Mouse (Mus musculus): ENCODE measurements around the gene Bbs7. TPM values are rescaled to one million over a fixed set of nuclear protein-coding genes. Genes with fewer than 3 reads are reported as not detected.
"Not testable (repeated sequence)": the region's sequence is repeated elsewhere in the genome, so short reads cannot be mapped to it uniquely, and the experiment has no call there.

Bbs7 gene
- polyA plus RNA-seq (2012; rRNA removed) = 3.7 and 4.6 TPM in 2 replicates

- DNase-seq = peak; percentile 84
- Histone ChIP-seq H3K4me1 (ENCODE audit: control insufficient read depth, insufficient read depth, low read length) (0 out of 2 replicates have a peak, but pooled peaks cover 3% of the 10 kb centered on the region), H3K4me3 (replicated peaks; ENCODE audit: extremely low read depth, low read depth, low read length) (peak within 1 kb of the TSS; percentile 75)
- peak; percentile 56; the same call in 1 of the 2 replicates for TF ChIP-seq POLR2A (IDR thresholded peaks at IDR 0.05; ENCODE audit: borderline replicate concordance, extremely low read depth, low read depth, low read length)
- no peak for TF ChIP-seq CTCF (IDR thresholded peaks at IDR 0.05; ENCODE audit: insufficient read depth, low read length)
- WGBS = 2% methylated on average over 38 of the region's 38 CpGs
Measured at GRCm38 (mm10) chr3:36613202-36613907, at the start of gene Bbs7. Gene Bbs7, minus strand, starts transcription at chr3:36613477.

- not testable (repeated sequence) for H3K4me1 ChIP-seq (ENCODE audit: control insufficient read depth, insufficient read depth, low read length); H3K4me3 ChIP-seq (replicated peaks; ENCODE audit: extremely low read depth, low read depth, low read length); DNase-seq
Measured at GRCm38 (mm10) chr3:36645245-36645559, 31.9 kb upstream of the Bbs7 start.

GRCm38 (mm10) chr3:36644554-36645244 is 31.4 kb upstream of the Bbs7 start:
- Histone ChIP-seq H3K4me3 (replicated peaks; ENCODE audit: extremely low read depth, low read depth, low read length) (no peak overlapping the region), H3K4me1 (ENCODE audit: control insufficient read depth, insufficient read depth, low read length) (no peaks in the 10 kb centered on the region)
- no peak for DNase-seq
- no peak for TF ChIP-seq POLR2A (IDR thresholded peaks at IDR 0.05; ENCODE audit: borderline replicate concordance, extremely low read depth, low read depth, low read length)
- no peak for TF ChIP-seq CTCF (IDR thresholded peaks at IDR 0.05; ENCODE audit: insufficient read depth, low read length)
- WGBS = 64% methylated on average over 3 of the region's 3 CpGs

- DNase-seq = no peak
- WGBS = 82% methylated on average over 3 of the region's 3 CpGs
- no peak for TF ChIP-seq CTCF (IDR thresholded peaks at IDR 0.05; ENCODE audit: insufficient read depth, low read length)
- no peak for TF ChIP-seq POLR2A (IDR thresholded peaks at IDR 0.05; ENCODE audit: borderline replicate concordance, extremely low read depth, low read depth, low read length)
- Histone ChIP-seq H3K4me3 (replicated peaks; ENCODE audit: extremely low read depth, low read depth, low read length) (no peak overlapping the region), H3K4me1 (ENCODE audit: control insufficient read depth, insufficient read depth, low read length) (no peaks in the 10 kb centered on the region)
Measured at GRCm38 (mm10) chr3:36643354-36643753, 30.1 kb upstream of the Bbs7 start.

- WGBS = 66% methylated on average over 13 of the region's 13 CpGs
- no peak for DNase-seq
- Histone ChIP-seq H3K4me1 (ENCODE audit: control insufficient read depth, insufficient read depth, low read length) (no peaks in the 10 kb centered on the region), H3K4me3 (replicated peaks; ENCODE audit: extremely low read depth, low read depth, low read length) (no peak overlapping the region)
- TF ChIP-seq CTCF (IDR thresholded peaks at IDR 0.05; ENCODE audit: insufficient read depth, low read length) = no peak
- TF ChIP-seq POLR2A (IDR thresholded peaks at IDR 0.05; ENCODE audit: borderline replicate concordance, extremely low read depth, low read depth, low read length) = no peak
Measured at GRCm38 (mm10) chr3:36642736-36643135, 29.5 kb upstream of the Bbs7 start.

GRCm38 (mm10) chr3:36640787-36641186 is 27.5 kb upstream of the Bbs7 start:
- no peak for DNase-seq
- Histone ChIP-seq H3K4me1 (ENCODE audit: control insufficient read depth, insufficient read depth, low read length) (no peaks in the 10 kb centered on the region), H3K4me3 (replicated peaks; ENCODE audit: extremely low read depth, low read depth, low read length) (no peak overlapping the region)
- TF ChIP-seq CTCF (IDR thresholded peaks at IDR 0.05; ENCODE audit: insufficient read depth, low read length) = no peak
- no peak for TF ChIP-seq POLR2A (IDR thresholded peaks at IDR 0.05; ENCODE audit: borderline replicate concordance, extremely low read depth, low read depth, low read length)
- WGBS = 65% methylated on average over 2 of the region's 2 CpGs

GRCm38 (mm10) chr3:36635449-36635848 is 22.2 kb upstream of the Bbs7 start:
- no peak for DNase-seq
- Histone ChIP-seq H3K4me1 (ENCODE audit: control insufficient read depth, insufficient read depth, low read length) (no peaks in the 10 kb centered on the region), H3K4me3 (replicated peaks; ENCODE audit: extremely low read depth, low read depth, low read length) (no peak overlapping the region)
- TF ChIP-seq CTCF (IDR thresholded peaks at IDR 0.05; ENCODE audit: insufficient read depth, low read length) = peak; percentile 59
- TF ChIP-seq POLR2A (IDR thresholded peaks at IDR 0.05; ENCODE audit: borderline replicate concordance, extremely low read depth, low read depth, low read length) = no peak
- 19% methylated on average over 4 of the region's 4 CpGs for WGBS

- no peak overlapping the region for H3K4me3 ChIP-seq (replicated peaks; ENCODE audit: extremely low read depth, low read depth, low read length)
- H3K4me1 ChIP-seq (ENCODE audit: control insufficient read depth, insufficient read depth, low read length) = no peaks in the 10 kb centered on the region
- DNase-seq = no peak
- TF ChIP-seq CTCF (IDR thresholded peaks at IDR 0.05; ENCODE audit: insufficient read depth, low read length) = no peak
- no peak for TF ChIP-seq POLR2A (IDR thresholded peaks at IDR 0.05; ENCODE audit: borderline replicate concordance, extremely low read depth, low read depth, low read length)
- WGBS = 72% methylated on average over 2 of the region's 2 CpGs
Measured at GRCm38 (mm10) chr3:36626803-36627202, 13.5 kb upstream of the Bbs7 start.

GRCm38 (mm10) chr3:36618181-36618580 is 4.9 kb upstream of the Bbs7 start:
- Histone ChIP-seq H3K4me1 (ENCODE audit: control insufficient read depth, insufficient read depth, low read length) (no peaks in the 10 kb centered on the region), H3K4me3 (replicated peaks; ENCODE audit: extremely low read depth, low read depth, low read length) (no peak overlapping the region)
- TF ChIP-seq POLR2A (IDR thresholded peaks at IDR 0.05; ENCODE audit: borderline replicate concordance, extremely low read depth, low read depth, low read length) (no peak), CTCF (IDR thresholded peaks at IDR 0.05; ENCODE audit: insufficient read depth, low read length) (no peak)
- 75% methylated on average over 7 of the region's 7 CpGs for WGBS
- no peak for DNase-seq

GRCm38 (mm10) chr3:36613908-36614255 is 605 bp upstream of the Bbs7 start:
- TF ChIP-seq POLR2A (IDR thresholded peaks at IDR 0.05; ENCODE audit: borderline replicate concordance, extremely low read depth, low read depth, low read length) = no peak
- no peak for TF ChIP-seq CTCF (IDR thresholded peaks at IDR 0.05; ENCODE audit: insufficient read depth, low read length)
- Histone ChIP-seq H3K4me3 (replicated peaks; ENCODE audit: extremely low read depth, low read depth, low read length) (no peak overlapping the region), H3K4me1 (ENCODE audit: control insufficient read depth, insufficient read depth, low read length) (0 out of 2 replicates have a peak, but pooled peaks cover 3% of the 10 kb centered on the region)
- 53% methylated on average over 5 of the region's 5 CpGs for WGBS
- DNase-seq = no peak

All from lung, adult 2 months (tissue).